Mouse (Mus musculus) embryonic facial prominence, embryonic 11.5 days (tissue): Measurements from ENCODE around the gene Gzma. TPM values are rescaled to one million over a fixed set of nuclear protein-coding genes. Genes with fewer than 3 reads are reported as not detected.
A peak's percentile ranks its signal among the peaks of the same experiment; 100 is the strongest.

Experiments
- ATAC-seq: fragments of 200-750 bp; cut with Nextera tagmentation; replicated peaks from 2 replicates; pipeline ENCODE4 v1.8.0; 2017; ENCODE audit warnings: low read depth; ENCODE audit not compliant: insufficient number of reproducible peaks, low FRiP score, low TSS enrichment
- DNase-seq: peaks from one replicate; pipeline ENCODE4 v3.0.0-alpha.2; 2015; ENCODE audit warnings: low spot score
- H3K27ac ChIP-seq: fragments of 300-500 bp; sonication (generic); replicated peaks from 2 replicates; pipeline ENCODE4 v1.5.1; 2014; ENCODE audit warnings: mild to moderate bottlenecking, low read depth, low read length, control low read depth
- H3K27me3 ChIP-seq: fragments of 300-500 bp; sonication (generic); 2 replicates; pipeline ENCODE4 v1.6.1; 2014; ENCODE audit warnings: mild to moderate bottlenecking, low read length, moderate library complexity, mixed read lengths; ENCODE audit not compliant: control insufficient read depth, insufficient read depth
- H3K36me3 ChIP-seq: fragments of 300-500 bp; sonication (generic); replicated peaks from 2 replicates; pipeline ENCODE4 v1.6.1; 2014; ENCODE audit warnings: low read depth, mild to moderate bottlenecking, low read length, moderate library complexity, mixed read lengths; ENCODE audit not compliant: control insufficient read depth, insufficient read depth
- H3K4me1 ChIP-seq: fragments of 300-500 bp; sonication (generic); 2 replicates; pipeline ENCODE4 v1.6.1; 2014; ENCODE audit warnings: low read length, mixed read lengths; ENCODE audit not compliant: control insufficient read depth, insufficient read depth
- H3K4me2 ChIP-seq: fragments of 300-500 bp; sonication (generic); 2 replicates; pipeline ENCODE4 v1.6.1; 2014; ENCODE audit warnings: low read depth, mild to moderate bottlenecking, control low read depth, low read length, moderate library complexity
- H3K4me3 ChIP-seq: fragments of 300-500 bp; sonication (generic); 2 replicates; pipeline ENCODE4 v1.5.1; 2014; ENCODE audit warnings: low read depth, low read length, control low read depth
- H3K9ac ChIP-seq: fragments of 300-500 bp; sonication (generic); replicated peaks from 2 replicates; pipeline ENCODE4 v1.6.1; 2014; ENCODE audit warnings: mild to moderate bottlenecking, control low read depth, low read length
- H3K9me3 ChIP-seq: fragments of 300-500 bp; sonication (generic); replicated peaks from 2 replicates; pipeline ENCODE4 v1.6.1; 2016; ENCODE audit warnings: mild to moderate bottlenecking, low read length, inconsistent platforms, mixed read lengths; ENCODE audit not compliant: control insufficient read depth
- WGBS: fragments of 180-500 bp; shearing (Covaris S2); extraction: QIAGEN DNeasy Blood & Tissue Kit; methylation state at CpG from one replicate; pipeline ENCODE4 v1.1.7; 2014; 5-methylcytosine and 5-hydroxymethylcytosine counted together
- polyA plus RNA-seq: library from polyadenylated mRNA; unstranded; fragments of >200 nt; fragmentation: Nextera tagmentation; extraction: Ambion mirVana; gene quantifications from 2 replicates; pipeline ENCODE4 v1.2.1, GENCODE M21; 2014

The Gzma gene
- polyA plus RNA-seq: not detected in 2 replicates

GRCm38 (mm10) chr13:113100879-113101278, at the start of gene Gzma:
Gene Gzma, minus strand, starts transcription at chr13:113100981.
- Histone ChIP-seq H3K9ac (no peak within 1 kb of the TSS), H3K4me3 (no peak within 1 kb of the TSS), H3K27ac (no peak within 1 kb of the TSS), H3K27me3 (no peaks in the 10 kb centered on the region), H3K4me1 (no peaks in the 10 kb centered on the region), H3K36me3 (no peaks in the 10 kb centered on the region), H3K9me3 (no peaks in the 10 kb centered on the region), H3K4me2 (no peak within 1 kb of the TSS)
- WGBS: 87% methylated on average over 6 of the region's 6 CpGs
- no peak for DNase-seq
- no peak for ATAC-seq

GRCm38 (mm10) chr13:113139597-113139996, 38.8 kb upstream of the Gzma start:
- Histone ChIP-seq H3K4me2 (no peak overlapping the region), H3K27ac (no peak overlapping the region), H3K27me3 (no peaks in the 10 kb centered on the region), H3K9me3 (no peaks in the 10 kb centered on the region), H3K4me3 (no peak overlapping the region), H3K36me3 (no peaks in the 10 kb centered on the region), H3K4me1 (no peaks in the 10 kb centered on the region), H3K9ac (no peak overlapping the region)
- 91% methylated on average over 1 of the region's 1 CpGs for WGBS
- ATAC-seq (no peak), DNase-seq (no peak)

GRCm38 (mm10) chr13:113129974-113130373, 29.2 kb upstream of the Gzma start:
- 93% methylated on average over 1 of the region's 1 CpGs for WGBS
- H3K9ac ChIP-seq: no peak overlapping the region
- no peak overlapping the region for H3K4me2 ChIP-seq
- no peak for ATAC-seq
- no peak overlapping the region for H3K27ac ChIP-seq
- no peaks in the 10 kb centered on the region for H3K9me3 ChIP-seq
- no peak overlapping the region for H3K4me3 ChIP-seq
- no peaks in the 10 kb centered on the region for H3K36me3 ChIP-seq
- no peaks in the 10 kb centered on the region for H3K27me3 ChIP-seq
- no peaks in the 10 kb centered on the region for H3K4me1 ChIP-seq
- peak; percentile 6 for DNase-seq

GRCm38 (mm10) chr13:113121326-113121725, 20.5 kb upstream of the Gzma start:
- ATAC-seq: no peak
- no peaks in the 10 kb centered on the region for H3K27me3 ChIP-seq
- no peak overlapping the region for H3K4me2 ChIP-seq

GRCm38 (mm10) chr13:113120324-113121237, 19.8 kb upstream of the Gzma start:
- Histone ChIP-seq H3K9ac (no peak overlapping the region), H3K4me2 (no peak overlapping the region), H3K36me3 (no peaks in the 10 kb centered on the region), H3K4me3 (no peak overlapping the region), H3K4me1 (no peaks in the 10 kb centered on the region), H3K9me3 (no peaks in the 10 kb centered on the region), H3K27me3 (no peaks in the 10 kb centered on the region), H3K27ac (no peak overlapping the region)
- ATAC-seq (no peak), DNase-seq (no peak)
- 89% methylated on average over 17 of the region's 17 CpGs for WGBS

More at GRCm38 (mm10) chr13:113121326-113121725, 20.5 kb upstream of the Gzma start:
- Histone ChIP-seq H3K4me3 (no peak overlapping the region), H3K27ac (no peak overlapping the region), H3K36me3 (no peaks in the 10 kb centered on the region), H3K4me1 (no peaks in the 10 kb centered on the region), H3K9me3 (no peaks in the 10 kb centered on the region), H3K9ac (no peak overlapping the region)
- DNase-seq: no peak
- 85% methylated on average over 14 of the region's 14 CpGs for WGBS

- Histone ChIP-seq H3K27me3 (no peaks in the 10 kb centered on the region), H3K36me3 (no peaks in the 10 kb centered on the region), H3K9ac (no peak overlapping the region), H3K27ac (no peak overlapping the region), H3K4me3 (no peak overlapping the region), H3K9me3 (no peaks in the 10 kb centered on the region), H3K4me2 (no peak overlapping the region), H3K4me1 (no peaks in the 10 kb centered on the region)
- ATAC-seq (no peak), DNase-seq (no peak)
- WGBS: 87% methylated on average over 4 of the region's 4 CpGs
Measured at GRCm38 (mm10) chr13:113118977-113119376, 18.2 kb upstream of the Gzma start.

GRCm38 (mm10) chr13:113104759-113105158, 4.0 kb upstream of the Gzma start:
- H3K4me2 ChIP-seq: no peak overlapping the region
- H3K27ac ChIP-seq: no peak overlapping the region
- no peak for DNase-seq
- no peaks in the 10 kb centered on the region for H3K9me3 ChIP-seq
- H3K4me3 ChIP-seq: no peak overlapping the region
- no peaks in the 10 kb centered on the region for H3K36me3 ChIP-seq
- 83% methylated on average over 10 of the region's 10 CpGs for WGBS
- no peaks in the 10 kb centered on the region for H3K27me3 ChIP-seq
- H3K9ac ChIP-seq: no peak overlapping the region
- no peaks in the 10 kb centered on the region for H3K4me1 ChIP-seq
- ATAC-seq: no peak

- WGBS: 81% methylated on average over 10 of the region's 10 CpGs
- no peak overlapping the region for H3K4me2 ChIP-seq
- DNase-seq (no peak), ATAC-seq (no peak)
- H3K9me3 ChIP-seq: no peaks in the 10 kb centered on the region
- no peak overlapping the region for H3K27ac ChIP-seq
- H3K9ac ChIP-seq: no peak overlapping the region
- H3K36me3 ChIP-seq: no peaks in the 10 kb centered on the region
- no peaks in the 10 kb centered on the region for H3K4me1 ChIP-seq
- no peaks in the 10 kb centered on the region for H3K27me3 ChIP-seq
- no peak overlapping the region for H3K4me3 ChIP-seq
Measured at GRCm38 (mm10) chr13:113101804-113102203, 1.0 kb upstream of the Gzma start.
